ENCODE assay signal across 8 mouse cellular contexts in genomic region chr3:104638403-104638779, GRCm38 (mm10). TPM values are rescaled to one million over a fixed set of nuclear protein-coding genes. Genes with fewer than 3 reads are reported as not detected.
DNase-seq lines count a peak whose midpoint lies in the region; ATAC-seq lines count a peak whose summit lies in the region.

Gene Slc16a1, plus strand, starts transcription at chr3:104638668.

- no peaks in the 10 kb centered on the region for H3K36me3 ChIP-seq in hindbrain, embryonic 12.5 days

- H3K9me3 ChIP-seq in hindbrain, embryonic 12.5 days (replicated peaks), result no peaks in the 10 kb centered on the region

- peaks cover 10% of the 10 kb centered on the region for H3K4me1 ChIP-seq in hindbrain, embryonic 12.5 days

- DNase-seq in Muller cell, postnatal 12 days (ENCODE audit: inconsistent ontology term), result peak; percentile 94
- DNase-seq in cerebellum, adult 9-11 months, result peak; percentile 94
- peak; percentile 86 for DNase-seq in frontal cortex, postnatal 10 days (ENCODE audit: low spot score in 2 of 2)
- peak; percentile 76 to 84 for DNase-seq in layer of hippocampus, postnatal 25 days (ENCODE audit: extremely low spot score in 1 of 2, low spot score in 1 of 2)
- peak; percentile 88 for DNase-seq in lung, postnatal 25 days (ENCODE audit: low spot score)
- DNase-seq in retina, embryonic 14.5 days (ENCODE audit: low spot score), result peak; percentile 90
- DNase-seq in thymus, postnatal 4 days, result peak; percentile 96

- peak within 1 kb of the TSS; percentile 35; the same call in 1 of the 2 replicates for H3K27ac ChIP-seq in hindbrain, embryonic 12.5 days

- ATAC-seq in hindbrain, embryonic 12.5 days (ENCODE audit: low FRiP score), result peak; percentile 98

- H3K4me3 ChIP-seq in hindbrain, embryonic 12.5 days, result peak within 1 kb of the TSS; percentile 85

- H3K27me3 ChIP-seq in hindbrain, embryonic 12.5 days, result no peaks in the 10 kb centered on the region

- H3K4me2 ChIP-seq in hindbrain, embryonic 12.5 days (replicated peaks), result peak within 1 kb of the TSS; percentile 91

- H3K9ac ChIP-seq in hindbrain, embryonic 12.5 days, result peak within 1 kb of the TSS; percentile 81

- 1% methylated on average over 50 of the region's 50 CpGs for WGBS in hindbrain, embryonic 12.5 days

RNA-seq across cellular contexts. Expression of gene Slc16a1, which starts in this region (rescaled TPM):
- polyA plus RNA-seq in hindbrain, embryonic 12.5 days (2016; fragmentation: Nextera tagmentation; extraction: Ambion mirVana), result 21.4 and 22.0 TPM in 2 replicates
- total RNA-seq in layer of hippocampus, postnatal 25 days (2021), result 10 to 100 TPM; 28.4 to 34.3 TPM

Comparison
In these comparisons a context has a peak if more than half of its experiments do, and no peak if none do; other contexts are left out.
1. Peak in every context shown above with its lines: DNase-seq, ATAC-seq, H3K4me3 ChIP-seq and H3K27ac ChIP-seq.